Mouse (Mus musculus) myocyte (in vitro differentiated cells): ENCODE results near the gene Akr1b8. TPM values are rescaled to one million over a fixed set of nuclear protein-coding genes. Genes with fewer than 3 reads are reported as not detected.

Experiments
- H3K27me3 ChIP-seq: one replicate; pipeline ENCODE4 v1.6.1; 2011; ENCODE audit not compliant: control insufficient read depth, insufficient read depth, insufficient read length
- H3K36me3 ChIP-seq: one replicate; pipeline ENCODE4 v1.6.1; 2011; ENCODE audit not compliant: control insufficient read depth, insufficient read depth
- H3K4me2 ChIP-seq: one replicate; pipeline ENCODE4 v1.6.1; 2011; ENCODE audit warnings: low read depth, control low read depth
- H3K4me3 ChIP-seq: one replicate; pipeline ENCODE4 v1.5.1; 2011; ENCODE audit warnings: mild to moderate bottlenecking, control low read depth, moderate library complexity
- H3K79me2 ChIP-seq: one replicate; pipeline ENCODE4 v1.6.1; 2011; ENCODE audit not compliant: control insufficient read depth, insufficient read depth
- H3ac ChIP-seq: one replicate; pipeline ENCODE4 v1.6.1; 2011; ENCODE audit not compliant: control insufficient read depth, insufficient read length
- CEBPB ChIP-seq: IDR thresholded peaks from 2 replicates; pipeline ENCODE4 v1.6.1; 2011; ENCODE audit warnings: mild to moderate bottlenecking, moderate library complexity; ENCODE audit not compliant: poor library complexity, insufficient read depth, severe bottlenecking
- E2F4 ChIP-seq: IDR thresholded peaks from one replicate; pipeline ENCODE4 v1.6.1; 2011; ENCODE audit warnings: mild to moderate bottlenecking, control low read depth, moderate library complexity; ENCODE audit not compliant: insufficient read depth
- MAX ChIP-seq: IDR thresholded peaks from one replicate; pipeline ENCODE4 v1.6.1; 2011; ENCODE audit warnings: low read depth, mild to moderate bottlenecking, control low read depth
- MYOD1 ChIP-seq, 3 experiments: IDR thresholded peaks; one replicate each; pipeline ENCODE4 v1.6.1; 2011; ENCODE audit warnings: control low read depth in 2 of 3, low read depth in 2 of 3, mild to moderate bottlenecking in 2 of 3, moderate library complexity in 1 of 3; ENCODE audit not compliant: insufficient read length in 2 of 3, control insufficient read depth in 1 of 3
- MYOG ChIP-seq, 3 experiments: IDR thresholded peaks; one replicate each; pipeline ENCODE4 v1.6.1; 2011; ENCODE audit warnings: control low read depth in 2 of 3, low read depth in 2 of 3, mild to moderate bottlenecking in 2 of 3; ENCODE audit not compliant: insufficient read length in 2 of 3, control insufficient read depth in 1 of 3, insufficient read depth in 1 of 3
- POLR2A ChIP-seq: IDR thresholded peaks from one replicate; pipeline ENCODE4 v1.6.1; 2011; ENCODE audit warnings: low read depth, mild to moderate bottlenecking, control low read depth, moderate library complexity; ENCODE audit not compliant: insufficient read length
- POLR2AphosphoS2 ChIP-seq: IDR thresholded peaks from one replicate; pipeline ENCODE4 v1.6.1; 2011; ENCODE audit warnings: low read depth, control low read depth; ENCODE audit not compliant: insufficient read length
- REST ChIP-seq: IDR thresholded peaks from one replicate; pipeline ENCODE4 v1.6.1; 2011; ENCODE audit warnings: mild to moderate bottlenecking, control low read depth, moderate library complexity; ENCODE audit not compliant: insufficient read depth, insufficient read length
- SRF ChIP-seq: IDR thresholded peaks from one replicate; pipeline ENCODE4 v1.6.1; 2011; ENCODE audit warnings: low read depth; ENCODE audit not compliant: control insufficient read depth, insufficient read length
- TCF12 ChIP-seq: IDR thresholded peaks from one replicate; pipeline ENCODE4 v1.6.1; 2011; ENCODE audit warnings: mild to moderate bottlenecking, control low read depth; ENCODE audit not compliant: poor library complexity, insufficient read depth, severe bottlenecking
- TCF3 ChIP-seq: IDR thresholded peaks from one replicate; pipeline ENCODE4 v1.6.1; 2011; ENCODE audit warnings: low read depth, control low read depth; ENCODE audit not compliant: insufficient read length
- USF1 ChIP-seq: IDR thresholded peaks from one replicate; pipeline ENCODE4 v1.6.1; 2011; ENCODE audit warnings: low read depth, mild to moderate bottlenecking, control low read depth, moderate library complexity
- polyA plus RNA-seq: library from polyadenylated mRNA; unstranded; fragments of >200 nt; fragmentation: generic; extraction: Trizol; gene quantifications from one replicate; pipeline ENCODE4 v1.2.1, GENCODE M21; 2012; ENCODE audit warnings: missing spikeins

The Akr1b8 gene
- polyA plus RNA-seq, 1 experiment: 167 TPM

GRCm38 (mm10) chr6:34384701-34385370, 30.9 kb downstream of the Akr1b8 start:
- Histone ChIP-seq H3K36me3 (peaks cover 13% of the 10 kb centered on the region), H3K27me3 (no peaks in the 10 kb centered on the region), H3K4me3 (peak overlapping the region; percentile 44), H3K4me2 (peak overlapping the region; percentile 99), H3K79me2 (peaks cover 9% of the 10 kb centered on the region), H3ac (no peak overlapping the region)
- TF ChIP-seq POLR2A (no peak), CEBPB (no peak), MYOG (IDR thresholded peaks at IDR 0.05; ENCODE audit: control insufficient read depth in 1 of 3, insufficient read depth in 1 of 3, insufficient read length in 2 of 3, low read depth in 2 of 3) (peak in 1 of 3 experiments; percentile 7)

DNA sequence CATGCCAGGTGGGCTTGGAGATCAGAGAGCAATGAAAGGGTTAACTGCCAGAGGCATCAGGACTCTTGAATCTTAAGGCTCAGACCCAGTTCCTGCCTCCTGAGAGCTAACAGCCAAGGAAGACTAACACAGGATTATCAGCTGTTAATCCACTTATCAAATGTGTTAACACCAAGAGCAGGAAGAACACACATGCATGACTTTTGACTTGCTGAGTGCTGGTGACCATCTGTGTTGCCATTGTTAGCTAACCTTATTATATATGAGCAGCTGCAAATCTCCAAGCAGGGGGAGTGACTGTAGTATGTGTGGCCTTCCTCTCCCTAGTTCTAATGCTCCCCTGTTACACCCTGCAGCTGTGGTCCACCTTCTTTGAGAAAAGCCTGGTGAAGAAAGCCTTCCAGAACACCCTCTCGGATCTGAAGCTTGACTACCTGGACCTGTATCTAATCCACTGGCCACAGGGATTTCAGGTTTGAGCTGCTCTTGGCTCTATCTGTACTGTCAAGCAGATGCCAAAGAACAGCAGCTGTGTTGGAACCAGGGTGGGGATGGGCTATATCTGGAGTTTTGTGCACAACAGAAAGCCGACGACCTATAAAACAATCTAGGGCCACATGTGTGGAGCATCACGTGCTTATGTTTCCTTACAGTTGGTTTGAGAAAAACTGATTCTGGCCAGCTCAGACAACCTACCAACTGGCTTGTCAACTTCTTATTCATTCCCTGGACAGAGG, 34.7 kb downstream of the Akr1b8 start:
- Histone ChIP-seq H3K79me2 (peaks cover 9% of the 10 kb centered on the region), H3K4me2 (peak overlapping the region; percentile 30), H3K36me3 (peaks cover 39% of the 10 kb centered on the region), H3K4me3 (no peak overlapping the region), H3K27me3 (no peaks in the 10 kb centered on the region), H3ac (no peak overlapping the region)
- TF ChIP-seq USF1 (peak; percentile 52), MYOD1 (IDR thresholded peaks at IDR 0.05; ENCODE audit: control insufficient read depth in 1 of 3, insufficient read length in 2 of 3, low read depth in 2 of 3) (peak; percentile 51 to 77 (median 56)), MAX (no peak), TCF3 (peak; percentile 33), SRF (no peak), MYOG (IDR thresholded peaks at IDR 0.05; ENCODE audit: control insufficient read depth in 1 of 3, insufficient read depth in 1 of 3, insufficient read length in 2 of 3, low read depth in 2 of 3) (peak in 2 of 3 experiments; percentile 46 to 57), TCF12 (peak; percentile 68), REST (no peak), POLR2A (no peak), POLR2AphosphoS2 (no peak), E2F4 (no peak), CEBPB (no peak)

- no peaks in the 10 kb centered on the region for H3K79me2 ChIP-seq
- no peak overlapping the region for H3K4me3 ChIP-seq
- H3K4me2 ChIP-seq: no peak overlapping the region
- H3ac ChIP-seq: no peak overlapping the region
- TF ChIP-seq USF1: no peak
- TF ChIP-seq CEBPB: 0 out of 2 replicates have a peak, but pooled peaks have one; percentile 44
- TF ChIP-seq REST: no peak
- no peak for TF ChIP-seq MYOG (IDR thresholded peaks at IDR 0.05; ENCODE audit: control insufficient read depth in 1 of 3, insufficient read depth in 1 of 3, insufficient read length in 2 of 3, low read depth in 2 of 3)
- TF ChIP-seq MYOD1 (IDR thresholded peaks at IDR 0.05; ENCODE audit: control insufficient read depth in 1 of 3, insufficient read length in 2 of 3, low read depth in 2 of 3): no peak
- no peak for TF ChIP-seq TCF3
- peaks cover 56% of the 10 kb centered on the region for H3K36me3 ChIP-seq
- H3K27me3 ChIP-seq: no peaks in the 10 kb centered on the region
Measured at GRCm38 (mm10) chr6:34395897-34396296, 42.0 kb downstream of the Akr1b8 start.

GRCm38 (mm10) chr6:34398431-34398830, 44.5 kb downstream of the Akr1b8 start:
- TF ChIP-seq POLR2A (no peak), MYOD1 (IDR thresholded peaks at IDR 0.05; ENCODE audit: control insufficient read depth in 1 of 3, insufficient read length in 2 of 3, low read depth in 2 of 3) (no peak), TCF3 (no peak), MAX (no peak), MYOG (IDR thresholded peaks at IDR 0.05; ENCODE audit: control insufficient read depth in 1 of 3, insufficient read depth in 1 of 3, insufficient read length in 2 of 3, low read depth in 2 of 3) (no peak), USF1 (no peak), CEBPB (no peak), SRF (no peak), REST (no peak), TCF12 (no peak)
- Histone ChIP-seq H3K4me3 (no peak overlapping the region), H3ac (no peak overlapping the region)

DNA sequence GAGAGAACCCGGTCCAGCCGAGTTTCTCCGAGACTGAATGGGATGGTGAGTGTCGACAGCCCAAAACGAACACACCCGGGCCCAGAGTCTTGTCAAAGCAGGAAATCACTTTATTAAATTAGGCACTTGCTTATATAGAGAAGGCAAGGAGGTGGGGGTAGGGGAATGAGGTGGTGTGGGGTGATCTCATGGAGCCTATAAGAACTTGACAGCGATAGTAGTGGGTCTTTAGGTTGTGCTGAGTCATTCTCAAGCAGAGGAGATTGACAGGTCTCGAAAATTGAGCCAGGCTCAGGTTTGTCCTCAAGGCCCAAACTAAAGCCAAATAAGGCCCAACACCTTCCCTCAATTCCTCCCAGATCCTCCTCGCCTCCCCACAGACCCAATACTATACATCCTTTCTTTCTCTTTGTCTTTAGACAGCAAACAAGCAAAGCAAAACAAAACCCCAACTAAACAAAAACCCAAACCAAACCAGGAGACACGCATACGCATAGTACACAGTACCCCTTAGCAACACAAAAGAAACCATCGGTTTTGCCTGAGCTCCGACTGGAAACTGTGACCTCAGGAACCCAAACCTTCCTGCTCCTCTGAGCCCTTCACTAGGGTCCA, 45.8 kb downstream of the Akr1b8 start:
- H3ac ChIP-seq: no peak overlapping the region
- no peaks in the 10 kb centered on the region for H3K79me2 ChIP-seq
- TF ChIP-seq TCF12: no peak
- no peak for TF ChIP-seq MYOG (IDR thresholded peaks at IDR 0.05; ENCODE audit: control insufficient read depth in 1 of 3, insufficient read depth in 1 of 3, insufficient read length in 2 of 3, low read depth in 2 of 3)
- no peak for TF ChIP-seq TCF3
- no peak for TF ChIP-seq CEBPB
- no peak for TF ChIP-seq MAX
- no peak for TF ChIP-seq USF1
- TF ChIP-seq POLR2AphosphoS2: no peak
- no peak for TF ChIP-seq SRF
- TF ChIP-seq MYOD1 (IDR thresholded peaks at IDR 0.05; ENCODE audit: control insufficient read depth in 1 of 3, insufficient read length in 2 of 3, low read depth in 2 of 3): no peak
- no peak for TF ChIP-seq POLR2A
- no peak for TF ChIP-seq REST
- no peak for TF ChIP-seq E2F4
- no peak overlapping the region for H3K4me3 ChIP-seq
- peaks cover 29% of the 10 kb centered on the region for H3K36me3 ChIP-seq
- no peaks in the 10 kb centered on the region for H3K27me3 ChIP-seq
- H3K4me2 ChIP-seq: no peak overlapping the region

More at GRCm38 (mm10) chr6:34398431-34398830, 44.5 kb downstream of the Akr1b8 start:
- no peak overlapping the region for H3K4me2 ChIP-seq
- peaks cover 42% of the 10 kb centered on the region for H3K36me3 ChIP-seq
- H3K27me3 ChIP-seq: no peaks in the 10 kb centered on the region
- H3K79me2 ChIP-seq: no peaks in the 10 kb centered on the region
